Mouse (Mus musculus) liver, embryonic 15.5 days (tissue): ENCODE measurements around the gene 1600002K03Rik. TPM values are rescaled to one million over a fixed set of nuclear protein-coding genes. Genes with fewer than 3 reads are reported as not detected.
A peak's percentile ranks its signal among the peaks of the same experiment; 100 is the strongest.

ENCODE experiments used
- ATAC-seq: fragments of 200-750 bp; cut with Nextera tagmentation; 2 replicates; pipeline ENCODE4 v1.8.0; 2017; ENCODE audit warnings: moderate number of reproducible peaks, mild to moderate bottlenecking, moderate library complexity; ENCODE audit not compliant: insufficient read depth
- H3K27ac ChIP-seq: fragments of 300-500 bp; sonication (generic); replicated peaks from 2 replicates; pipeline ENCODE4 v1.5.1; 2015; ENCODE audit warnings: mild to moderate bottlenecking, inconsistent platforms
- H3K27me3 ChIP-seq: fragments of 300-500 bp; sonication (generic); 2 replicates; pipeline ENCODE4 v1.6.1; 2015; ENCODE audit warnings: mild to moderate bottlenecking, inconsistent platforms
- H3K36me3 ChIP-seq: fragments of 300-500 bp; sonication (generic); replicated peaks from 2 replicates; pipeline ENCODE4 v1.6.1; 2015; ENCODE audit warnings: moderate library complexity, mild to moderate bottlenecking, inconsistent platforms
- H3K4me1 ChIP-seq: fragments of 300-500 bp; sonication (generic); replicated peaks from 2 replicates; pipeline ENCODE4 v1.6.1; 2015; ENCODE audit warnings: inconsistent platforms
- H3K4me2 ChIP-seq: fragments of 300-500 bp; sonication (generic); 2 replicates; pipeline ENCODE4 v1.6.1; 2015; ENCODE audit warnings: moderate library complexity, mild to moderate bottlenecking, inconsistent platforms
- H3K4me3 ChIP-seq: fragments of 300-500 bp; sonication (generic); replicated peaks from 2 replicates; pipeline ENCODE4 v1.5.1; 2015; ENCODE audit warnings: mild to moderate bottlenecking, inconsistent platforms
- H3K9ac ChIP-seq: fragments of 300-500 bp; sonication (generic); 2 replicates; pipeline ENCODE4 v1.6.1; 2015; ENCODE audit warnings: moderate library complexity, mild to moderate bottlenecking, inconsistent platforms
- H3K9me3 ChIP-seq: fragments of 300-500 bp; sonication (generic); replicated peaks from 2 replicates; pipeline ENCODE4 v1.6.1; 2016; ENCODE audit warnings: inconsistent platforms
- WGBS: fragments of 180-500 bp; shearing (Covaris S2); methylation state at CpG from one replicate; pipeline ENCODE4 v1.1.7; 2015; ENCODE audit warnings: mixed read lengths; ENCODE audit not compliant: insufficient replicate concordance; 5-methylcytosine and 5-hydroxymethylcytosine counted together
- polyA plus RNA-seq: library from polyadenylated mRNA; unstranded; fragments of >200 nt; fragmentation: Nextera tagmentation; extraction: Ambion mirVana; gene quantifications from 2 replicates; pipeline ENCODE4 v1.2.1, GENCODE M21; 2015

Gene 1600002K03Rik
- polyA plus RNA-seq = 8.9 and 10.1 TPM in 2 replicates

DNA sequence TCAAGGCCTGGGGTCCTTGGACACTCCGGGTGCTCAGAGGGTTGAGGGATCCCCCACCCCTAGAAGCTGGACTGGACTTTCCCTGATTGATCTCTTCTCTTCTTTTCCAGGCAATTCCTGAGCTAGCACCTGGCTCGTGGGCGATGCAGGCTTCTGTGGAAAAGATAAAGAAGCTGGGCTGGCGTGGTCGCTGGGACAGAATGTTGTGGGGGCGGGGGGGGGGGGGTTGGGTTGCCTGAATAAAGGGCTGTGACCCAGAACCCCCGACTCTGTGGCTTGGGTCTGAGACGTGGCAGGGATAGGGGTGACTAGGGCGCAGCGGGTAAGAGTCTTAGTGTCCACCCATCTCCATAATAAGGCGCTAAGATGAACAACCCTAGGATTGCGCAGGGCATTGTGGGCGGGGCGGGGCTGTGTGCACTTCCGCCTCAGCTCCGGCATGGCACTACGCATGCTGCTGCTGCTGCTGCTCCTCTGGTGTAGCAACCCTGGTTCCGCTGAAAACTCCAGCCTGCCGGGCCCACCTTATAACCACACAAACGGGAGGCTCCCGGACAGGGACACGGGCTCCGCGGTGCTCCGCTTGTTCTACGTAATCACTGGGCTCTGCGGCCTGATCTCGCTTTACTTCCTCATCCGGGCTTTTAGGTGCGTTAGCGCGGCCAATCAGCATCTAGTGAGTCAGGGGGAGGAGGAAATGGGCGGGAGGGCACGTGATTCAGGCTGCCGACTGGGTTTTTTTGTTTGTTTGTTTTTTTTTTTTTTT, at the start of gene 1600002K03Rik:
Gene 1600002K03Rik, plus strand, starts transcription at position 418 of the 766 bp plus-strand sequence.
- 3% methylated on average over 35 of the region's 35 CpGs for WGBS
- peaks cover 7% of the 10 kb centered on the region for H3K27me3 ChIP-seq

DNA sequence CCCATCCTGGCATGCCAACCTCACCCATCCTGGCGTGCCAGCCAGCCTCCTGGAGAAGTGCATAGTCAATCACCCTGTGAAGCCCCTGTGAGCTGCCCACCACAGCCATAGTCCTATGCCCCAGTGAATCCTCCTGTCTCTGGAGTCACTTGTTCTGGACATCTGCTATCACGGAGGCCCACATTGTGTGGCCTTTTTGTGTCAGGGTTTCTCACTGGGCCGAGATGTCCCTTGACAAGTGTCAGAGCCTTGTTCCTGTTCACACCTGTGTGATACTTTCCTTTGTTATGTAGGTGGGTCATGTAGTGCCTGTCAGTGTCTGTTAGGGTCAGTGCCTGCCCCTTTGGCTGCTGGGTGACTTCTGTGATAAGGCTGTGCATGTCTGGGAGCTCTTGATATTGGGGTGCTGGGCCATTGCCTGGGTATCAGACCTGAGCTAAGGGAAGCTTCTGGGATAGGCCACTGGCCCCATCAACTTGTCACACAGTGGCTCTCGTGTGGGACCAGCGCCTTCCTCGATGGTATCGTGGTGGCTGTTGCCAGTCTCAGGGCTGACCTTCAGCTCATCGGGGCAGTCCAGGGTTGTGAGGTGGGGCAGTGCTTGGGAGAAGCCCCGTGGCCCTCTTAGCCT, 48.7 kb upstream of the 1600002K03Rik start:
- peak overlapping the region; percentile 52 for H3K9ac ChIP-seq
- peak overlapping the region; percentile 33 for H3K4me3 ChIP-seq
- peaks cover 99% of the 10 kb centered on the region for H3K36me3 ChIP-seq
- 43% methylated on average over 9 of the region's 9 CpGs for WGBS
- peak; percentile 89 for ATAC-seq
- H3K9me3 ChIP-seq = no peaks in the 10 kb centered on the region
- no peaks in the 10 kb centered on the region for H3K27me3 ChIP-seq
- H3K27ac ChIP-seq = peak overlapping the region; percentile 89
- peaks cover 97% of the 10 kb centered on the region for H3K4me1 ChIP-seq
- peak overlapping the region; percentile 68 for H3K4me2 ChIP-seq

More for the DNA sequence above, at the start of gene 1600002K03Rik:
- H3K27ac ChIP-seq = peak within 1 kb of the TSS; percentile 89
- H3K9me3 ChIP-seq = no peaks in the 10 kb centered on the region
- peak within 1 kb of the TSS; percentile 67 for H3K9ac ChIP-seq
- ATAC-seq = peak; percentile 69
- H3K4me2 ChIP-seq = peak within 1 kb of the TSS; percentile 84
- H3K4me1 ChIP-seq = peaks cover 66% of the 10 kb centered on the region
- H3K36me3 ChIP-seq = peaks cover 30% of the 10 kb centered on the region
- peak within 1 kb of the TSS; percentile 74 for H3K4me3 ChIP-seq

DNA sequence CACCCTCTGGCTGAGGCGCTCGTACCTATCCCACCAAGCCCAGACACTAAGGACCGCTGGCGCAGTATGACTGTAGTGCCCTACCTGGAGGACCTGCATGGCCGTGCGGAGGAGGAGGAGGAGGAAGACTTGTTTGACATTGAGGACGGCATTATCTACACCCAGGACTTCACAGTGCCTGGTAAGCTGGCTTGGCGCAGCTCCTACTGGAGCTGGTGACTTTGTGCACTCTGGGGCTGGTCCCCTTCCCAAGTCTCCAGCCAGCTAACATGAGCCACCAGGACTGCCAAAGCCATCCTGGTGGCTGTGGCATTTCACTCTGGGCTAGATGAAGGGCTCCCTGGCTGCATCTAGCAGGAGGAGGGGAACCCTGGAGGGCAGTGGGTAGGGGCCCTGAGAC, 44.8 kb upstream of the 1600002K03Rik start:
- no peak for ATAC-seq
- H3K4me1 ChIP-seq = peaks cover 94% of the 10 kb centered on the region
- 93% methylated on average over 8 of the region's 8 CpGs for WGBS

DNA sequence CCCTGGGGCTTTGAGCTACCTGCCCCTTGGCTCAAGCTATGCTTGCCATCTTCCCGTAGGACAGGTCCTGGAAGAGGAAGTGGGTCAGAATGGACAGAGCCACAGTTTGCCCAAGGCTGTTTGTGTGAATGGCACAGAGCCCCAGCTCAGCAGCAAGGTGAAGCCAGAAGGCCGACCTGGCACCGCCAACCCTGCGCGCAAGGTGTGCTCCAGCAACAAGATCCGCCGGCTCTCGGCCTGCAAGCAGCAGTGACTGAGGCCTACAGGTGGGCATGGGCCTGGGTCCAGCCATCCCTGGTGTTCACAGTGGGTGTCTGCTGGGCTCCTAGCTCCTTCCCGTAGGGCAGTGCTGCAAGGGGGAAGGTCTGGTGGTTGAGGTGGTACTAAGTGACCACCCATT, 42.9 kb upstream of the 1600002K03Rik start:
- no peak overlapping the region for H3K4me3 ChIP-seq
- H3K27ac ChIP-seq = no peak overlapping the region
- H3K36me3 ChIP-seq = peaks cover 79% of the 10 kb centered on the region
- peaks cover 4% of the 10 kb centered on the region; the same call in 1 of the 2 replicates for H3K27me3 ChIP-seq
- H3K4me1 ChIP-seq = peaks cover 80% of the 10 kb centered on the region
- ATAC-seq = no peak
- WGBS = 94% methylated on average over 9 of the region's 9 CpGs
- H3K9ac ChIP-seq = no peak overlapping the region
- no peaks in the 10 kb centered on the region for H3K9me3 ChIP-seq
- H3K4me2 ChIP-seq = no peak overlapping the region

More for the DNA sequence above, 44.8 kb upstream of the 1600002K03Rik start:
- Histone ChIP-seq H3K4me2 (no peak overlapping the region), H3K36me3 (peaks cover 98% of the 10 kb centered on the region), H3K4me3 (no peak overlapping the region), H3K9me3 (no peaks in the 10 kb centered on the region), H3K9ac (no peak overlapping the region), H3K27me3 (no peaks in the 10 kb centered on the region), H3K27ac (peak overlapping the region; percentile 67; the same call in 1 of the 2 replicates)

DNA sequence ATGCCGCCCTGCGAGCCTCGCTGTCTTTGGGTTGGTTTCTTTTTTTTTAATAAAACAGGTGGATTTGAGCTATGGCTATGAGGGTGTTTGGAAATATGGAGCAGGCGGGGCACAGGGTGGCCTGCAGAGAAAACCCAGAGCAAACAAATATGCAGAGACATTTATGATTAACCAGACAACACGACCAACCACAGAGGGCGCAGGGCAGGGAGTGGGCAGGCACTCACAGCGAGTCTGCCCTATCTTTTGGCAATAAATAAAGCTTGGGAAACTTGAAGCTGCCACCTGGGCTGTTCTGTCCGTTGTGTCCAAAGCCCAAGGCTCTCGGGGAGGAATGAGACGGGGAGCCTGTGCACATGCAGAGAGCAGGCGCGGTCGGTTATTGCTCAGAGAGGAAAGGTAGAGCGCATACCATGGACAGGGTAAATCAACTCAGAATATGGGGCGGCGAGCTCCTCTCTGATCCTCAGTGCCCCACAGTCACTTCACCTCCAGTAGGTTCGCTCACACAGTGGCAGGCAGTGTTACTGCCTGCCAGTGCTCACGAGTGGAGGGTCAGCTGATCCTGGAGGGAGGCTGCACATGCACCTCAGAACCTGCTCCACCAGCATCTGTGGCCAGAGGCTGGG, 42.2 kb upstream of the 1600002K03Rik start:
- Histone ChIP-seq H3K27ac (0 out of 2 replicates have a peak overlapping the region, but pooled peaks have one; percentile 2), H3K4me2 (no peak overlapping the region), H3K27me3 (peaks cover 11% of the 10 kb centered on the region), H3K4me3 (no peak overlapping the region), H3K4me1 (peaks cover 74% of the 10 kb centered on the region), H3K9ac (no peak overlapping the region), H3K36me3 (peaks cover 73% of the 10 kb centered on the region), H3K9me3 (no peaks in the 10 kb centered on the region)
- 81% methylated on average over 18 of the region's 18 CpGs for WGBS
- ATAC-seq = peak; percentile 20; the same call in 1 of the 2 replicates

DNA sequence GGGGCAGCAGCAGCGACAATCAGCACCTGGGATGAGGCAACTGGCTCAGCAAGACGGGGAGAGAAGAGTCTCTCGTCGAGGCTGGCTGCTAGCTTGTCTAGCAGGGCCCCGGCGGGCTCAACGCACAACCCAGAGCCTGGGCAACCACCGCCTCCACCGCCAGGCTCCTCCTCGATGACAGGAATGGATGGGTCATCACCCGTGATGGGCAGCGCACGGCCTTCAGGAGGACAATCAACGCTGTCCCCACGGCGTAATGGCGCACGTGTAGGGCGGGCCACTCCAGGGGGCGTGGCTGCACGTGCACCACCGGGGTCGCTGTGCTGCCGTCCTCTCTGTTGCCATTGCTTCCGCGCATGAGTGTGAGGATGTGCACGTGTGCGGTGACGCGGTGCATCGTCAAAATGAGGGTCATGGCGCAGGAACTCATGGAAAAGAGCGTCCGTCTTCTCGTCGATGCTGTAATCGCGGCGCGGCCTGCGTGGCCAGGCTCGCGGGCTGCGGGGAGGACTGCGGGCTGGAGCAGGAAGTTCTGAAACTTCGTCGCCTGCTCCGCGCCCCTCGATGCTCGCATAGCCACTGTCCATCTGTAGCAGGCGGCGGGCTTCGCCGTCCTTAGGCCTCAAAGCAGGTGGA, 41.3 kb upstream of the 1600002K03Rik start:
- Histone ChIP-seq H3K9me3 (no peaks in the 10 kb centered on the region), H3K27me3 (peaks cover 20% of the 10 kb centered on the region), H3K9ac (no peak overlapping the region), H3K36me3 (peaks cover 63% of the 10 kb centered on the region), H3K27ac (no peak overlapping the region), H3K4me2 (peak overlapping the region; percentile 3; the same call in 1 of the 2 replicates), H3K4me1 (peaks cover 74% of the 10 kb centered on the region), H3K4me3 (no peak overlapping the region)
- WGBS = 42% methylated on average over 55 of the region's 55 CpGs
- no peak for ATAC-seq

DNA sequence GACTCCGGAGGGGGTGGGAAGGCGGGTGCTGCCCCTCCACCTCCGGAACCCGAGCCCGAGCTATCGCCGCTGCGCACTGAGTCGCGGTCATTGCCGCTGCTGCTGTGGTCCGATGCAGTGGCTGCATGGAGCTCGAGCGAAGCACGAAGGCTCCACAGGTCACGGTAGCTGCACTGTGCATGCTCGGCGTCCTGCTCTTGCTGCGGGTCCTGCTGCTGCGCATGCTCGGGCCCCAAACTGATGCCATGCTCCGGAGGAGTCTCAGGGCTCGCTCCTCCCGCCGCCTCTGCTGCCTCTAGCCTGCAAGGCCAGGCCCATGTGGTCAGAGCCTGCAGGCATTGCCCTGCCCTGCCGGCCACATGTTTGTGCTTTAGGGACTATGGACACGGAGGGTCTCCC, 40.8 kb upstream of the 1600002K03Rik start:
- WGBS = 72% methylated on average over 27 of the region's 27 CpGs
- Histone ChIP-seq H3K9ac (no peak overlapping the region), H3K4me1 (peaks cover 74% of the 10 kb centered on the region), H3K27ac (no peak overlapping the region), H3K27me3 (peaks cover 25% of the 10 kb centered on the region), H3K4me2 (peak overlapping the region; percentile 3; the same call in 1 of the 2 replicates), H3K36me3 (peaks cover 58% of the 10 kb centered on the region), H3K9me3 (no peaks in the 10 kb centered on the region), H3K4me3 (no peak overlapping the region)
- ATAC-seq = no peak

DNA sequence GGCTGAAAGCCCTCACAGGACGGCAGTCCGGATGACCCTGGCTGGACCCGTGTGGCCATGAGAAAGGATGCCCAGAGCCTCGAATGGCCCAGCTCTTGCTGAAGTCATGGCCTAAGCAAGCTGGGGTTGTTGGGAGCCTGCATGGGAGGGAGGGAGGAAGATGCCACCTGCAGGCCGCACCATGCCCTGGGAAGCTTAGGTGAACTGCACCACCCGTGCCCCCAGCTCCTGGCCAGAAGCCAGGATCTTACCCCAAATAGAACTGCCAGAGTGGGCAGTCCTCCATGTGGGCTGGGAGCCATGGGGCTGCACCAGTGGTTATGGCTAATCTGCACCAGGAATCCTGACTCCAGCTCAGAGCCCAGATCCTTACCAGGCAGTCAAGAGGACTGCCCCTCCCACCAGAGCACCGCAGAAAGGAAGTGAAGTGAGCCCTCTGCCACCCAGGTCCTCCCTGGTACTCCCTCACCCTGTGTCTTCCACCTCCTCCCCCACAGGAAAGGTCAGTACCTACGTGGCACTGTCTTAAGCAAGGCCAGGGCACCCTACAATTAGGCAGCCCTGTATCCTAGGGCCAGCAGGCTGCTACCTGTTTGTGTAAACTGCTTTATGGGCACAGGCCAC, 39.4 kb upstream of the 1600002K03Rik start:
- H3K4me3 ChIP-seq = no peak overlapping the region
- H3K36me3 ChIP-seq = peaks cover 44% of the 10 kb centered on the region
- H3K9me3 ChIP-seq = no peaks in the 10 kb centered on the region
- peaks cover 39% of the 10 kb centered on the region for H3K27me3 ChIP-seq
- H3K4me1 ChIP-seq = peaks cover 74% of the 10 kb centered on the region
- no peak overlapping the region for H3K9ac ChIP-seq
- no peak for ATAC-seq
- WGBS = 63% methylated on average over 8 of the region's 8 CpGs
- H3K27ac ChIP-seq = no peak overlapping the region
- no peak overlapping the region for H3K4me2 ChIP-seq

DNA sequence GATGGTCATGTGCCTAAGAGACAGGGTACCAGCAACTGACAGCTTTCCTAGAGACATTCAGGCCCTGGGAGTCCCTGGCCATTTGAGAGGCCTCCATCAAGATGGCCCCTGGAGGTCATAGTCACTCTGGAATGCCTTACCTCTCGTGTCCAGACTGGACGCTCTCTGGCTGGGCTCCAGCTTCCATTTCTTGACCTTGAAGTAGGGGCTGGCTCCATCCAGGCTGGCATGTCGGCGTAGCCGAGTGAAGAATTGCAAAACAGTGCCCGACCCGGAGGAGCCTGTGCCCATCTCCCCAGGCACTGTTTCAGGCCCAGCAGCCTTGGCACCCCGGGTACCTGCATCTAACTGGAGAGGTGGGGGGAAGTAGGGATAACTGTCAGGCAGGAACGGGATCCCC, 38.3 kb upstream of the 1600002K03Rik start:
- no peak for ATAC-seq
- H3K4me1 ChIP-seq = peaks cover 76% of the 10 kb centered on the region
- no peak overlapping the region for H3K4me2 ChIP-seq
- H3K27me3 ChIP-seq = peaks cover 50% of the 10 kb centered on the region
- no peaks in the 10 kb centered on the region for H3K9me3 ChIP-seq
- no peak overlapping the region for H3K4me3 ChIP-seq
- H3K9ac ChIP-seq = no peak overlapping the region
- WGBS = 85% methylated on average over 9 of the region's 9 CpGs
- no peak overlapping the region for H3K27ac ChIP-seq
- H3K36me3 ChIP-seq = peaks cover 34% of the 10 kb centered on the region

DNA sequence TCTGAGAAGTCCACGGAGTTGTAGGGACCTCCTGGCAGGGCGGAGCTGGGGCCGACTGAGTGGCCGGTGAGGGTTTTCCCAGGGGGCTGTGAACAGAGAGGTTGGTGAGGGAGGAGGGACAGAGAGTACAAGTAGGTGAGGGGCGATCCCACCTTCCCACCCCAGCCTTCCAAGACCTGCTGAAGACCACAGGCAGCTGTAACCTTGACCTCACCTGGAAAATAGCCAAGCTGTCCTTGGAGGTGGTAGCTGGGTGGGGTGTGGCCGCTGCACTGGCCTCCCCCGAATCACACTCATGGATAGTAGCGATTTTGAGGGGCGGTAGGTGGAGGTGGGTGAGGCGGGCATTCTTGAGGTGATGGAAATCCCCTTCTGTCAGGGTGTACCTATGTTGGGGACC, 37.6 kb upstream of the 1600002K03Rik start:
- no peak for ATAC-seq
- WGBS = 78% methylated on average over 10 of the region's 10 CpGs
- Histone ChIP-seq H3K9me3 (no peaks in the 10 kb centered on the region), H3K9ac (no peak overlapping the region), H3K4me3 (no peak overlapping the region), H3K4me1 (peaks cover 76% of the 10 kb centered on the region), H3K4me2 (no peak overlapping the region), H3K36me3 (peaks cover 26% of the 10 kb centered on the region), H3K27me3 (peaks cover 57% of the 10 kb centered on the region), H3K27ac (no peak overlapping the region)
